Mouse (Mus musculus) kidney, postnatal 0 days (tissue): ENCODE results near the gene Ncor2. TPM values are rescaled to one million over a fixed set of nuclear protein-coding genes. Genes with fewer than 3 reads are reported as not detected.
A peak's percentile ranks its signal among the peaks of the same experiment; 100 is the strongest.

ENCODE experiments used
- ATAC-seq: fragments of 200-750 bp; cut with Nextera tagmentation; replicated peaks from 2 replicates; pipeline ENCODE4 v1.8.0; 2017; ENCODE audit warnings: low read depth, moderate number of reproducible peaks, moderate TSS enrichment, moderate library complexity; ENCODE audit not compliant: low FRiP score
- DNase-seq: peaks from one replicate; pipeline ENCODE4 v3.0.0-alpha.2; 2016; ENCODE audit warnings: low spot score
- H3K27ac ChIP-seq: fragments of 300-500 bp; sonication (generic); 2 replicates; pipeline ENCODE4 v1.5.1; 2014; ENCODE audit warnings: mild to moderate bottlenecking
- H3K27me3 ChIP-seq: fragments of 300-500 bp; sonication (generic); 2 replicates; pipeline ENCODE4 v1.6.1; 2014; ENCODE audit warnings: low read length, mixed read lengths; ENCODE audit not compliant: insufficient read depth
- H3K36me3 ChIP-seq: fragments of 300-500 bp; sonication (generic); 2 replicates; pipeline ENCODE4 v1.6.1; 2014; ENCODE audit warnings: low read length, mixed read lengths; ENCODE audit not compliant: insufficient read depth
- H3K4me1 ChIP-seq: fragments of 300-500 bp; sonication (generic); replicated peaks from 2 replicates; pipeline ENCODE4 v1.6.1; 2014; ENCODE audit warnings: antibody characterized with exemption, low read length, mixed read lengths; ENCODE audit not compliant: insufficient read depth
- H3K4me2 ChIP-seq: fragments of 300-500 bp; sonication (generic); 2 replicates; pipeline ENCODE4 v1.6.1; 2014; ENCODE audit warnings: mild to moderate bottlenecking, low read length, moderate library complexity, mixed read lengths
- H3K4me3 ChIP-seq: fragments of 300-500 bp; sonication (generic); replicated peaks from 2 replicates; pipeline ENCODE4 v1.5.1; 2014; ENCODE audit warnings: low read depth, low read length
- H3K9ac ChIP-seq: fragments of 300-500 bp; sonication (generic); 2 replicates; pipeline ENCODE4 v1.6.1; 2014; ENCODE audit warnings: low read depth, low read length
- H3K9me3 ChIP-seq: fragments of 300-500 bp; sonication (generic); replicated peaks from 2 replicates; pipeline ENCODE4 v1.6.1; 2016; ENCODE audit warnings: low read length, inconsistent platforms, mixed read lengths
- CTCF ChIP-seq: IDR thresholded peaks from 2 replicates; pipeline ENCODE4 v1.5.1; 2016; ENCODE audit warnings: antibody characterized with exemption, low read depth, mild to moderate bottlenecking, moderate library complexity
- WGBS: fragments of 180-500 bp; shearing (Covaris S2); extraction: QIAGEN DNeasy Blood & Tissue Kit; methylation state at CpG from one replicate; pipeline ENCODE4 v1.1.7; 2014; 5-methylcytosine and 5-hydroxymethylcytosine counted together
- polyA plus RNA-seq: library from polyadenylated mRNA; unstranded; fragments of >200 nt; fragmentation: Nextera tagmentation; extraction: Ambion mirVana; gene quantifications from 2 replicates; pipeline ENCODE4 v1.2.1, GENCODE M21; 2015

Ncor2 gene
- polyA plus RNA-seq, 1 experiment from 2014 or later = 14.6 TPM

DNA sequence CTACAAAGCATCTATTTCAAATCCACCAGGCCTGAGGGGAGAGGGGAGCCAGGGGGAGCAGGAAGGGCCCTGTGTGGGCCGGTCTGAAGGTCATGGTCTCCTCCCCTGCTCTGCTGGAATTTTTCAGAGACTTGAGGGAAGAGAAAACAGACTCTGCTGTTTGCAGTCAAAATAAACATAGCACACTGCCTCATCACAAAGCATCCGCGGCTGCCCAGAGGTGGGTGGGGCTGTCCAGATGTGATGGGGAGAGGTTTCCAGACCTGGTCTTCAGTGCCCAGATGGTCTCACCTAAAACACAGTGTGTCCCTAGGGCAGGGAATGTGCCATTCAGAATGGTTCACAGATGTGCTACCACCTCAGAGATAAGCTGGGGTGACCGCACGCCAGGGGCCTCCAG is 132.6 kb downstream of the Ncor2 start:
- H3K9me3 ChIP-seq = no peaks in the 10 kb centered on the region
- no peak overlapping the region for H3K27ac ChIP-seq
- H3K9ac ChIP-seq = no peak overlapping the region
- peaks cover 62% of the 10 kb centered on the region for H3K36me3 ChIP-seq
- 0 out of 2 replicates have a peak, but pooled peaks cover 3% of the 10 kb centered on the region for H3K4me1 ChIP-seq
- H3K4me3 ChIP-seq = no peak overlapping the region
- DNase-seq (peak; percentile 29), ATAC-seq (0 out of 2 replicates have a peak, but pooled peaks have one; percentile 19)
- WGBS = 46% methylated on average over 5 of the region's 5 CpGs
- no peak overlapping the region for H3K4me2 ChIP-seq
- H3K27me3 ChIP-seq = no peaks in the 10 kb centered on the region
- no peak for TF ChIP-seq CTCF

- DNase-seq = no peak
- Histone ChIP-seq H3K9ac (no peak overlapping the region), H3K4me3 (no peak overlapping the region), H3K4me1 (peaks cover 12% of the 10 kb centered on the region; the same call in 1 of the 2 replicates), H3K4me2 (no peak overlapping the region), H3K27me3 (no peaks in the 10 kb centered on the region), H3K27ac (no peak overlapping the region), H3K36me3 (peaks cover 51% of the 10 kb centered on the region), H3K9me3 (no peaks in the 10 kb centered on the region)
- 63% methylated on average over 5 of the region's 5 CpGs for WGBS
- ATAC-seq = no peak
- TF ChIP-seq CTCF = no peak
Measured at GRCm38 (mm10) chr5:125045202-125045601, 133.8 kb downstream of the Ncor2 start.

GRCm38 (mm10) chr5:125043448-125043847 is 135.6 kb downstream of the Ncor2 start:
- ATAC-seq (no peak), DNase-seq (no peak)
- no peak overlapping the region for H3K4me2 ChIP-seq
- 82% methylated on average over 6 of the region's 6 CpGs for WGBS
- no peak for TF ChIP-seq CTCF
- no peak overlapping the region for H3K27ac ChIP-seq
- no peaks in the 10 kb centered on the region for H3K27me3 ChIP-seq
- H3K4me3 ChIP-seq = no peak overlapping the region
- H3K9ac ChIP-seq = no peak overlapping the region
- no peaks in the 10 kb centered on the region for H3K9me3 ChIP-seq
- peaks cover 16% of the 10 kb centered on the region; the same call in 1 of the 2 replicates for H3K4me1 ChIP-seq
- H3K36me3 ChIP-seq = peaks cover 51% of the 10 kb centered on the region

GRCm38 (mm10) chr5:125041578-125041977 is 137.4 kb downstream of the Ncor2 start:
- H3K9me3 ChIP-seq = no peaks in the 10 kb centered on the region
- ATAC-seq (no peak), DNase-seq (no peak)
- 81% methylated on average over 9 of the region's 9 CpGs for WGBS
- peaks cover 15% of the 10 kb centered on the region; the same call in 1 of the 2 replicates for H3K4me1 ChIP-seq
- H3K27ac ChIP-seq = no peak overlapping the region
- no peak for TF ChIP-seq CTCF
- peaks cover 45% of the 10 kb centered on the region for H3K36me3 ChIP-seq
- no peak overlapping the region for H3K4me3 ChIP-seq
- no peak overlapping the region for H3K9ac ChIP-seq
- H3K27me3 ChIP-seq = no peaks in the 10 kb centered on the region
- no peak overlapping the region for H3K4me2 ChIP-seq

DNA sequence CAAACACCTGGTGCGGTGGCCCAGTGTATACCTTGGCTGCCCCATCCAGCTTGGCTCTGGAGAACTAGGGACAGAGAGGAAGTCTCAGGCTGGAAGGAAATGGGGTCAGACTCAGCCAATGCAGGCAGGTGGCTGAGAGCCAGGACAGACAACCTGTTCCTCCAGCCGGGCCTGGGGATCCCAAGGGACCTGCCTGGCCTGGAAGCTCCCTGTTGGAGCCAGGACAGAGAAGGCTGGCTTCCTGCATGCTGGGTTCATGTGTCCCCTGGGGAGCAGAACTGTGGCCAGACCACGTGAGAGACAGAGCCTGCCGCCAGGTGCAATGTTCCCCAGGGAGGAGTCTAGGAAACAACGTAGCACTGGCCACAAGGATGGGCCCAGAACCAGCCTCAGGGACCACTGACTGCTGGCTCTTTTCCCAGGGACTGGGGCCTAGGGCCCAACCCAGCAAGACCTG is 138.9 kb downstream of the Ncor2 start:
- Histone ChIP-seq H3K4me3 (no peak overlapping the region), H3K36me3 (peaks cover 47% of the 10 kb centered on the region), H3K4me2 (no peak overlapping the region), H3K9me3 (no peaks in the 10 kb centered on the region), H3K9ac (no peak overlapping the region), H3K27me3 (no peaks in the 10 kb centered on the region), H3K4me1 (peaks cover 13% of the 10 kb centered on the region; the same call in 1 of the 2 replicates), H3K27ac (peak overlapping the region; percentile 13; the same call in 1 of the 2 replicates)
- ATAC-seq = no peak
- peak; percentile 58 for DNase-seq
- 45% methylated on average over 5 of the region's 5 CpGs for WGBS
- no peak for TF ChIP-seq CTCF

DNA sequence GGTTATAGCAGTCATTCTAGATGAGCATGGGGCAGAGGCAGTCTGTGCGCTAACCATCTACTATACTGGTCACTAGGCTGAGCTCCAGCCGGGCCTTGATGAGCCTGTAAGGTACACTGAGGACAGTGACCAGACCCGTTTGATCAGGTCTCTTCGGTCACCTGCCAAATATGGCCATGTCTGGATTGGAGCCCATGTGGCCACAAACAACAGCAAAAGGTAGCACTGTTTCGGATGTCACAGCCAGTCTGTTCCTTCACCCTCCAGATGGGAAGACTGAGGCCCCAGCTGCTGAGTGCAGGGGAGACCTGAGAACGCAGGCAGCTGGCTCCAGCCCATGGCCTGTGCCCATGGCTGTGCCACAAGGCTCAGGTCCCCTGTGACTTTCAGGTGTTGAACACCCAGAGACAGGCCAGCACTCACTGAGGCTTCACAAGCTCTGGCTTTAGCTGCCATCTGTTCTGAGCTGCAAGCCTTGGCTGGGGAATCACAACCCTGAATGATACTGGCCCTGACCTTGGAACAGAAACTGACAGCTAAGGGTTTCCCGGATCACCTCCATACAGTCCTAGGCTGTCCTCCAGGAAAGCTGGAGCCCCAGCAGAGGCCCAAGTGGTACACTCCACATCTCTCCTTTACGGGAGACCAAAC is 139.5 kb downstream of the Ncor2 start:
- no peaks in the 10 kb centered on the region for H3K27me3 ChIP-seq
- no peak for TF ChIP-seq CTCF

More for the DNA sequence above, 139.5 kb downstream of the Ncor2 start:
- Histone ChIP-seq H3K4me1 (peaks cover 13% of the 10 kb centered on the region; the same call in 1 of the 2 replicates), H3K36me3 (peaks cover 49% of the 10 kb centered on the region), H3K9me3 (no peaks in the 10 kb centered on the region), H3K4me3 (no peak overlapping the region), H3K4me2 (no peak overlapping the region), H3K9ac (no peak overlapping the region), H3K27ac (no peak overlapping the region)
- 85% methylated on average over 8 of the region's 8 CpGs for WGBS
- DNase-seq = no peak
- ATAC-seq = no peak
